Mouse (Mus musculus) stomach, embryonic 16.5 days (tissue): ENCODE measurements around the gene Prkag1. TPM values are rescaled to one million over a fixed set of nuclear protein-coding genes. Genes with fewer than 3 reads are reported as not detected.

Experiments
- ATAC-seq: fragments of 200-750 bp; cut with Nextera tagmentation; 2 replicates; pipeline ENCODE4 v1.8.0; 2017; ENCODE audit warnings: moderate number of reproducible peaks, moderate TSS enrichment; ENCODE audit not compliant: insufficient read depth, low FRiP score
- H3K27ac ChIP-seq: fragments of 300-500 bp; sonication (generic); 2 replicates; pipeline ENCODE4 v1.5.1; 2014; ENCODE audit warnings: low read length
- H3K27me3 ChIP-seq: fragments of 300-500 bp; sonication (generic); 2 replicates; pipeline ENCODE4 v1.6.1; 2014; ENCODE audit warnings: low read length, control low read depth, mixed read lengths; ENCODE audit not compliant: control insufficient read depth, insufficient read depth
- H3K36me3 ChIP-seq: fragments of 300-500 bp; sonication (generic); 2 replicates; pipeline ENCODE4 v1.6.1; 2014; ENCODE audit warnings: low read length; ENCODE audit not compliant: control insufficient read depth, insufficient read depth
- H3K4me1 ChIP-seq: fragments of 300-500 bp; sonication (generic); 2 replicates; pipeline ENCODE4 v1.6.1; 2014; ENCODE audit warnings: low read length, control low read depth, mixed read lengths; ENCODE audit not compliant: control insufficient read depth, insufficient read depth
- H3K4me2 ChIP-seq: fragments of 300-500 bp; sonication (generic); 2 replicates; pipeline ENCODE4 v1.6.1; 2014; ENCODE audit warnings: low read depth, low read length, mixed read lengths
- H3K4me3 ChIP-seq: fragments of 300-500 bp; sonication (generic); replicated peaks from 2 replicates; pipeline ENCODE4 v1.5.1; 2014; ENCODE audit warnings: mild to moderate bottlenecking, low read length
- H3K9ac ChIP-seq: fragments of 300-500 bp; sonication (generic); 2 replicates; pipeline ENCODE4 v1.6.1; 2014; ENCODE audit warnings: low read length
- H3K9me3 ChIP-seq: fragments of 300-500 bp; sonication (generic); replicated peaks from 2 replicates; pipeline ENCODE4 v1.6.1; 2016; ENCODE audit warnings: low read length, control low read depth; ENCODE audit not compliant: control insufficient read depth
- WGBS: fragments of 180-500 bp; shearing (Covaris S2); extraction: QIAGEN DNeasy Blood & Tissue Kit; methylation state at CpG from one replicate; pipeline ENCODE4 v1.1.7; 2014; 5-methylcytosine and 5-hydroxymethylcytosine counted together
- polyA plus RNA-seq: library from polyadenylated mRNA; unstranded; fragments of >200 nt; fragmentation: Nextera tagmentation; extraction: Ambion mirVana; gene quantifications from 2 replicates; pipeline ENCODE4 v1.2.1, GENCODE M21; 2015

Prkag1 gene
- polyA plus RNA-seq, 1 experiment from 2014 or later: 86.4 TPM

GRCm38 (mm10) chr15:98853161-98853937 lies 22.0 kb upstream of the Prkag1 start:
- no peak for ATAC-seq
- no peaks in the 10 kb centered on the region for H3K4me1 ChIP-seq
- H3K27me3 ChIP-seq: no peaks in the 10 kb centered on the region
- 93% methylated on average over 28 of the region's 28 CpGs for WGBS
- H3K4me3 ChIP-seq: no peak overlapping the region
- H3K4me2 ChIP-seq: no peak overlapping the region
- no peaks in the 10 kb centered on the region for H3K9me3 ChIP-seq
- no peak overlapping the region for H3K9ac ChIP-seq
- no peak overlapping the region for H3K27ac ChIP-seq
- H3K36me3 ChIP-seq: peaks cover 31% of the 10 kb centered on the region; the same call in 1 of the 2 replicates

GRCm38 (mm10) chr15:98852733-98853132 lies 21.4 kb upstream of the Prkag1 start:
- 88% methylated on average over 9 of the region's 9 CpGs for WGBS
- H3K4me1 ChIP-seq: no peaks in the 10 kb centered on the region
- no peaks in the 10 kb centered on the region for H3K9me3 ChIP-seq
- no peaks in the 10 kb centered on the region for H3K27me3 ChIP-seq
- no peak overlapping the region for H3K9ac ChIP-seq
- ATAC-seq: no peak
- peaks cover 33% of the 10 kb centered on the region; the same call in 1 of the 2 replicates for H3K36me3 ChIP-seq
- no peak overlapping the region for H3K27ac ChIP-seq
- H3K4me3 ChIP-seq: no peak overlapping the region
- no peak overlapping the region for H3K4me2 ChIP-seq

- no peak for ATAC-seq
- 91% methylated on average over 9 of the region's 9 CpGs for WGBS
Observed at GRCm38 (mm10) chr15:98852071-98852470, 20.8 kb upstream of the Prkag1 start.

GRCm38 (mm10) chr15:98851229-98851818 lies 20.0 kb upstream of the Prkag1 start:
- H3K9me3 ChIP-seq: no peaks in the 10 kb centered on the region
- H3K4me3 ChIP-seq: no peak overlapping the region
- WGBS: 80% methylated on average over 21 of the region's 21 CpGs
- H3K4me2 ChIP-seq: no peak overlapping the region
- H3K36me3 ChIP-seq: peaks cover 37% of the 10 kb centered on the region; the same call in 1 of the 2 replicates
- no peaks in the 10 kb centered on the region for H3K27me3 ChIP-seq
- H3K4me1 ChIP-seq: no peaks in the 10 kb centered on the region
- H3K9ac ChIP-seq: no peak overlapping the region
- no peak for ATAC-seq
- H3K27ac ChIP-seq: no peak overlapping the region

More at GRCm38 (mm10) chr15:98852071-98852470, 20.8 kb upstream of the Prkag1 start:
- Histone ChIP-seq H3K4me1 (no peaks in the 10 kb centered on the region), H3K4me2 (no peak overlapping the region), H3K9me3 (no peaks in the 10 kb centered on the region), H3K36me3 (peaks cover 39% of the 10 kb centered on the region; the same call in 1 of the 2 replicates), H3K9ac (no peak overlapping the region), H3K4me3 (no peak overlapping the region), H3K27ac (no peak overlapping the region), H3K27me3 (no peaks in the 10 kb centered on the region)

GRCm38 (mm10) chr15:98850668-98851067 lies 19.3 kb upstream of the Prkag1 start:
- Histone ChIP-seq H3K27ac (no peak overlapping the region), H3K4me3 (no peak overlapping the region), H3K9me3 (no peaks in the 10 kb centered on the region), H3K36me3 (peaks cover 39% of the 10 kb centered on the region; the same call in 1 of the 2 replicates), H3K4me2 (no peak overlapping the region), H3K4me1 (no peaks in the 10 kb centered on the region), H3K9ac (no peak overlapping the region), H3K27me3 (no peaks in the 10 kb centered on the region)
- ATAC-seq: no peak
- WGBS: 88% methylated on average over 14 of the region's 14 CpGs

GRCm38 (mm10) chr15:98849956-98850600 lies 18.8 kb upstream of the Prkag1 start:
- Histone ChIP-seq H3K9ac (no peak overlapping the region), H3K9me3 (no peaks in the 10 kb centered on the region), H3K4me1 (no peaks in the 10 kb centered on the region), H3K4me3 (no peak overlapping the region), H3K4me2 (no peak overlapping the region), H3K27ac (no peak overlapping the region), H3K27me3 (no peaks in the 10 kb centered on the region), H3K36me3 (peaks cover 39% of the 10 kb centered on the region; the same call in 1 of the 2 replicates)
- WGBS: 85% methylated on average over 16 of the region's 16 CpGs
- ATAC-seq: no peak

GRCm38 (mm10) chr15:98849165-98849564 lies 17.8 kb upstream of the Prkag1 start:
- no peak for ATAC-seq
- H3K9me3 ChIP-seq: no peaks in the 10 kb centered on the region
- no peaks in the 10 kb centered on the region for H3K27me3 ChIP-seq
- H3K36me3 ChIP-seq: peaks cover 46% of the 10 kb centered on the region
- H3K4me3 ChIP-seq: no peak overlapping the region
- H3K4me1 ChIP-seq: no peaks in the 10 kb centered on the region
- no peak overlapping the region for H3K27ac ChIP-seq
- no peak overlapping the region for H3K9ac ChIP-seq
- H3K4me2 ChIP-seq: no peak overlapping the region
- 93% methylated on average over 11 of the region's 11 CpGs for WGBS

GRCm38 (mm10) chr15:98846140-98846539 lies 14.8 kb upstream of the Prkag1 start:
- no peaks in the 10 kb centered on the region for H3K9me3 ChIP-seq
- no peak for ATAC-seq
- H3K27ac ChIP-seq: no peak overlapping the region
- H3K36me3 ChIP-seq: peaks cover 49% of the 10 kb centered on the region
- no peaks in the 10 kb centered on the region for H3K4me1 ChIP-seq
- no peaks in the 10 kb centered on the region for H3K27me3 ChIP-seq
- no peak overlapping the region for H3K4me2 ChIP-seq
- no peak overlapping the region for H3K9ac ChIP-seq
- H3K4me3 ChIP-seq: no peak overlapping the region
- 88% methylated on average over 8 of the region's 8 CpGs for WGBS

GRCm38 (mm10) chr15:98845149-98845548 lies 13.8 kb upstream of the Prkag1 start:
- WGBS: 96% methylated on average over 2 of the region's 2 CpGs
- H3K4me1 ChIP-seq: no peaks in the 10 kb centered on the region

More at GRCm38 (mm10) chr15:98845149-98845548, 13.8 kb upstream of the Prkag1 start:
- Histone ChIP-seq H3K27ac (no peak overlapping the region), H3K4me2 (no peak overlapping the region), H3K9ac (no peak overlapping the region), H3K9me3 (no peaks in the 10 kb centered on the region), H3K36me3 (peaks cover 54% of the 10 kb centered on the region), H3K4me3 (no peak overlapping the region), H3K27me3 (no peaks in the 10 kb centered on the region)
- ATAC-seq: no peak
